8 mouse cellular contexts compared by ENCODE assay signal in genomic region chr15:10313522-10314455, GRCm38 (mm10).
DNase-seq lines count a peak whose midpoint lies in the region.

No protein-coding gene starts in this region.

- DNase-seq in urinary bladder, adult 18-20 months (ENCODE audit: low spot score in 2 of 2), result peak; percentile 8 to 12
- DNase-seq in urinary bladder, postnatal 10 days (ENCODE audit: low spot score), result no peak
- peak; percentile 45 for DNase-seq in brain, embryonic 18.5 days (ENCODE audit: low read depth, low spot score)
- DNase-seq in frontal cortex, postnatal 36 days (ENCODE audit: low spot score in 2 of 2), result peak; percentile 48 to 76
- peak; percentile 52 to 79 for DNase-seq in kidney, postnatal 36 days
- DNase-seq in lung, postnatal 10 days, result peak; percentile 60
- DNase-seq in right cerebral cortex, postnatal 14 days, result peak; percentile 55
- DNase-seq in MN1 (ENCODE audit: low spot score), result no peak

Comparison
In these comparisons a context has a peak if more than half of its experiments do, and no peak if none do; other contexts are left out.
1. DNase-seq: peak in urinary bladder, adult 18-20 months (2 of 2), brain, embryonic 18.5 days (single experiment), frontal cortex, postnatal 36 days (2 of 2), kidney, postnatal 36 days (2 of 2), lung, postnatal 10 days (single experiment) and right cerebral cortex, postnatal 14 days (single experiment); none in urinary bladder, postnatal 10 days (single experiment) and MN1 (single experiment).